Mouse (Mus musculus) heart, postnatal 0 days (tissue): ENCODE data around the gene Col5a1. TPM values are rescaled to one million over a fixed set of nuclear protein-coding genes. Genes with fewer than 3 reads are reported as not detected.

Experiments used
- ATAC-seq: fragments of 200-750 bp; cut with Nextera tagmentation; 2 replicates; pipeline ENCODE4 v1.8.0; 2017; ENCODE audit warnings: low read depth, moderate number of reproducible peaks, moderate library complexity; ENCODE audit not compliant: insufficient read depth
- DNase-seq: peaks from one replicate; pipeline ENCODE4 v3.0.0-alpha.2; 2016; ENCODE audit warnings: low spot score
- H3K27ac ChIP-seq: fragments of 300-500 bp; sonication (generic); 2 replicates; pipeline ENCODE4 v1.5.1; 2014; ENCODE audit warnings: low read depth, mild to moderate bottlenecking
- H3K27me3 ChIP-seq: fragments of 300-500 bp; sonication (generic); 2 replicates; pipeline ENCODE4 v1.6.1; 2014; ENCODE audit warnings: low read length, mixed read lengths; ENCODE audit not compliant: control insufficient read depth, insufficient read depth
- H3K36me3 ChIP-seq: fragments of 300-500 bp; sonication (generic); replicated peaks from 2 replicates; pipeline ENCODE4 v1.6.1; 2014; ENCODE audit warnings: low read length, mixed read lengths; ENCODE audit not compliant: control insufficient read depth, insufficient read depth
- H3K4me1 ChIP-seq: fragments of 300-500 bp; sonication (generic); 2 replicates; pipeline ENCODE4 v1.6.1; 2014; ENCODE audit warnings: antibody characterized with exemption; ENCODE audit not compliant: control insufficient read depth, insufficient read depth
- H3K4me2 ChIP-seq: fragments of 300-500 bp; sonication (generic); 2 replicates; pipeline ENCODE4 v1.6.1; 2014; ENCODE audit warnings: low read depth, mild to moderate bottlenecking, low read length, moderate library complexity
- H3K4me3 ChIP-seq: fragments of 300-500 bp; sonication (generic); 2 replicates; pipeline ENCODE4 v1.5.1; 2014; ENCODE audit warnings: low read depth, low read length
- H3K9ac ChIP-seq: fragments of 300-500 bp; sonication (generic); replicated peaks from 2 replicates; pipeline ENCODE4 v1.6.1; 2014; ENCODE audit warnings: low read depth, low read length, mixed read lengths
- H3K9me3 ChIP-seq: fragments of 300-500 bp; sonication (generic); replicated peaks from 2 replicates; pipeline ENCODE4 v1.6.1; 2016; ENCODE audit warnings: low read length; ENCODE audit not compliant: control insufficient read depth
- CTCF ChIP-seq: IDR thresholded peaks from 2 replicates; pipeline ENCODE4 v1.5.1; 2016; ENCODE audit warnings: antibody characterized with exemption, control low read depth, low read depth
- EP300 ChIP-seq: IDR thresholded peaks from 2 replicates; pipeline ENCODE4 v1.6.1; 2016; ENCODE audit warnings: antibody characterized with exemption, low read depth
- WGBS: fragments of 180-500 bp; shearing (Covaris S2); extraction: QIAGEN DNeasy Blood & Tissue Kit; methylation state at CpG from one replicate; pipeline ENCODE4 v1.1.7; 2014; 5-methylcytosine and 5-hydroxymethylcytosine counted together
- polyA plus RNA-seq: library from polyadenylated mRNA; unstranded; fragments of >200 nt; fragmentation: Nextera tagmentation; extraction: Ambion mirVana; gene quantifications from 2 replicates; pipeline ENCODE4 v1.2.1, GENCODE M21; 2015
- total RNA-seq: library from RNA; depleted of rRNA; stranded (reverse); fragments of >200 nt; gene quantifications from 2 replicates; pipeline ENCODE4 v1.2.3, GENCODE M21; 2014; ENCODE audit warnings: low replicate concordance

The Col5a1 gene
- total and polyA plus RNA-seq, 2 experiments from 2014 or later, result 41.9 to 129 TPM

DNA sequence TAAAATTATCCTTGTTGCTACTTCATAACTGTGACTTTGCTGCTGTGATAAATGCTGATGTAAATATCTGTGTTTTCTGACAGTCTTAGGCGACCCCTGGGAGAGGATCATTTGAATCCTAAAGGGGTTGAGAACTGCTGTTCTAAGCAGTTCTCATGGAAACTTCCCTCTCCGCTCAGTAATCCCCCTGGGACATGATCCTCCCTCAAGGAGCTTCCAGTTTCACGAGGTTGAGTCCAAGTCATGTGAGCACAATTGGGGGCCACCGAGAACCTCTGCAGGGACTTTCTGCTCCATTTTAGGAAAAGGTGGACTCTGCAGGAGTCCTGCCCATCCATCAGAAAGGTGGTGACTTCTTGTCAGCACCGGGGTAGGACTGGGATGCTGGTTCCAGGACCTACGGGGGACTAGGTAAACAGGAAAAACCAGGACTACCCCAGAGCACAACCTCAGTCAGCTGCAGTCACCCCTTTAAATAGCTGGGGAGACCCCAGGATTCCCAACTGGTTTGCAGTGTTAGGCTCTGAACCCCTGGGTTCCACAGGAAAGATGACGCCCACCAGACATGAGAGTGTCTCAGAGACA is 38.3 kb upstream of the Col5a1 start:
- peak overlapping the region; percentile 79 for H3K27ac ChIP-seq
- no peaks in the 10 kb centered on the region for H3K9me3 ChIP-seq
- no peak overlapping the region for H3K4me2 ChIP-seq
- ATAC-seq (0 out of 2 replicates have a peak, but pooled peaks have one; percentile 11), DNase-seq (no peak)
- peaks cover 4% of the 10 kb centered on the region; the same call in 1 of the 2 replicates for H3K4me1 ChIP-seq
- no peaks in the 10 kb centered on the region for H3K27me3 ChIP-seq
- TF ChIP-seq CTCF (no peak), EP300 (no peak)
- no peak overlapping the region for H3K9ac ChIP-seq
- H3K36me3 ChIP-seq, result no peaks in the 10 kb centered on the region
- H3K4me3 ChIP-seq, result no peak overlapping the region
- 55% methylated on average over 7 of the region's 7 CpGs for WGBS

DNA sequence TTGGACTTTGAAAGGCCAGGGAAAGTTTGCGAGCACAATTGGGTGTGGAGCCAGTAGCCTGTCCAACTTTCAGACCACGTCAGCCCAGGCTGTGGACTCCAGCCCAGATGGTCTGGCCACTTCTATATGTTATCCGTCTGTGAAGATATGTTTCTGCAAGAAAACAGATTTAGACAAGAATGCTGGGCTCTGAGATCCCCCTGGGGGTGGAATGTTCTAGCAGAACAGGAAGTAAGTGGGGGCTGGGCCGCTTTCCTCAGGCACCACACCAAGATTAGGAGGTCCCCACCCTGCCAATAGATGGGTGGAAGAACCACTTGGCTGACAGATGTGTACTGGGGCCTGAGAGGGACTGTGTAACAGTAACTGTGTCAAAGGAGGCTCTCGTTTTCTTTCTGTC is 37.8 kb upstream of the Col5a1 start:
- TF ChIP-seq EP300, result 0 out of 2 replicates have a peak, but pooled peaks have one; percentile 54
- no peak for TF ChIP-seq CTCF
- Histone ChIP-seq H3K27me3 (no peaks in the 10 kb centered on the region), H3K9ac (no peak overlapping the region), H3K4me2 (no peak overlapping the region), H3K4me3 (no peak overlapping the region), H3K36me3 (no peaks in the 10 kb centered on the region), H3K9me3 (no peaks in the 10 kb centered on the region), H3K4me1 (peaks cover 4% of the 10 kb centered on the region; the same call in 1 of the 2 replicates), H3K27ac (peak overlapping the region; percentile 79)
- DNase-seq, result peak; percentile 73
- WGBS, result 43% methylated on average over 5 of the region's 5 CpGs
- ATAC-seq, result peak; percentile 82

DNA sequence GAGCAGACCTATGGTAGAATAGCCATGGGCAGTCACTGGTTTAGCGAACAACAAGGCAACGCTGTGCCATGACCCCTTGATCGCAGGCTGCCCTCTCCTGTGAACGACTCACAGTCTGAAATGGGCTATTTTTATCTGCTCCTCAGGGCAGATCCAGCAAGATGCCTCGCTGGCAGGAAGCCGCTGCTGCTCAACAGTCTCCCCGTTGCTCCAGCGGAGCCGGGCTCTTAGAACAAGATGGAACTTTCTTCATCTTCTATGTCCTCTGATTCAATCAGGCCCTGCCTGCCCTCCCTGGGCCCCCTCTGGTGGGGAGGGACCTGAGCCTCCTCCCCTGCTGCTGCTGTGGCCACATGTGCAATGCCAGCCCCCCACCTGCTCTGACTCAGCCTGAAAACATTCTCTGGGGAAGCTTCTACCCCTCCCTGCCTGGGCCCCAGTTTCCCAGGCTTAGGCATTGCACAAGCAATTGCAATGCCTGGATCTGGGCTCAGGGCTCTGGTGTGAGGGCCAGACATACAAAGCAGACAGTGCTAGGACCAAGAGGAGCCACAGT is 27.8 kb upstream of the Col5a1 start:
- Histone ChIP-seq H3K27ac (peak overlapping the region; percentile 67), H3K4me1 (peaks cover 17% of the 10 kb centered on the region; the same call in 1 of the 2 replicates), H3K4me2 (0 out of 2 replicates have a peak overlapping the region, but pooled peaks have one; percentile 4), H3K9me3 (no peaks in the 10 kb centered on the region), H3K27me3 (no peaks in the 10 kb centered on the region), H3K36me3 (no peaks in the 10 kb centered on the region), H3K4me3 (no peak overlapping the region), H3K9ac (no peak overlapping the region)
- no peak for TF ChIP-seq EP300
- TF ChIP-seq CTCF, result no peak
- peak; percentile 64 for ATAC-seq
- DNase-seq, result peak; percentile 47
- WGBS, result 7% methylated on average over 9 of the region's 9 CpGs

DNA sequence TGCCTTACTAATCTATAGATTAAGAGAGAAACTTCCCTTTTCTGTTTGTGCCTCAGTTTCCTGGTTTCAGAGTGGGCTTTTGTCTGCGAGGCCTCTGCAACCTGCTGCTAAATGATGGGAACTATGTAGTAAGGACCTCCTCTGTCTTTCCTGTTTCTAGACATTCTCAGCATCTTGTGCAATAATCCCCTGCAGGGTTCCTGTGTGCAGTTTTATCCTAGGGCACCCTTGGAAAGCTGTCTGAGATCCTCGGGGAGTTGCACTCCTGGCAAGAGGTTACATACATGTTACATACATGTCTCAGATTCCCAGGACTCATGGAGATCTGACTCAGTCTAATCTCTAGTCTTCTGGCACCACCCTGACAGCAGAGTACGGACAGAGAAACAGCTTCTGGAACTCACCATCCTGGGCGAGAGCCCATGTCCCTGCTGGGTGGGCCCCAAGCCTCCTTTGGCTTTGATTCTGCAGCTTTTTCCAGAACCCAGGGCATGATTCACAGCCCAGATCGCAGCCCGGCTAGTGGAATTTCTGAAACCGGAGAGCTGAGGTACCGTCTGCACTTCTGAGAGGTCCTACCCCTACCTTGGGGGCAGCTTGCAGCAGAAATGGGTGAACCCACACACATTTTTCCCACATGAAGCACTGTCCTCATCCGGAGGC is 24.5 kb upstream of the Col5a1 start:
- Histone ChIP-seq H3K36me3 (no peaks in the 10 kb centered on the region), H3K4me3 (no peak overlapping the region), H3K27ac (no peak overlapping the region), H3K27me3 (no peaks in the 10 kb centered on the region), H3K4me2 (no peak overlapping the region), H3K9ac (no peak overlapping the region), H3K9me3 (no peaks in the 10 kb centered on the region), H3K4me1 (peaks cover 12% of the 10 kb centered on the region; the same call in 1 of the 2 replicates)
- WGBS, result 59% methylated on average over 9 of the region's 9 CpGs
- TF ChIP-seq EP300 (no peak), CTCF (no peak)
- DNase-seq (no peak), ATAC-seq (no peak)

DNA sequence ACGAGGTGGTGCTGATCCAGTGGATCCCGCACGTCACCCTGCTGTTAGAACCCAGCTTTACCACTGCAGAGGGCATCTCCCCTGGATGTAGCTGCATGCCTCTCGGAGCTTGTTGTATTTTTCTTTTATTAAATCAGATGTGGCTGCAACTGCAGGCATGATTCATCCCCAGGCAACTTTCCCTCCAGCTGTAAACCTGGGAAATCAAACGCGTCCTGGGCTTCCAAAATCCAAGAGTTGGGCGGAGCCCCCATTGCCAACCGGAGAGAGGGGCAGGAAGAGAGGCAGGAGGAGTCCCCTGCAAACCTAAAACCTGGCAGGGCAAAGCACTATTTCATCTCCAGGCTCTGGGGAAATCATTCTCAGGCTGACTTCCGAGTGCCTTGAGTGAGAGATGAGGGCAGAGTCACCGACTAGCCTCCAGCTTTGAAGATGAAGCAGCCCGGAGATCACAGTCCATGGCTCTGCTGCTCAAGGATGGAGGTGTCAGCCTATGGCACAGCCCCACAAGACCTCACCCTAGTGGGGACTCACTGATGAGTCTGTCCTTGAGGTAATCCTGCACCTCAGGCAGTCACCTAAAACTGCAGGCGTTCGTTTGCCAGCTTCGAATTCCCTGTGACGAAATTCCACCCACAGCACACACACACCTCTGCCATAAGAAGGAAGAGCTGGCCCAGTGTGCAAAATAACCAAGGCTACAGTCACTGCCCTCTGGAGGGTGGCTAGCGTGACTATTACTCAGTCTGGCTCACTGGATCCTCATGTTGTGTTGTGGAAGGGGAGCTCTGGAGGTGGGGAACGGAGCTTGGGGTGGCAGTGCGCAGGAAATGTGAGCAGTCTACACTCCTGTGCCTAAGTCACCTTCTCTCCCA is 21.5 kb upstream of the Col5a1 start:
- Histone ChIP-seq H3K4me2 (no peak overlapping the region), H3K27ac (no peak overlapping the region), H3K9ac (no peak overlapping the region), H3K4me1 (no peaks in the 10 kb centered on the region), H3K27me3 (no peaks in the 10 kb centered on the region), H3K9me3 (no peaks in the 10 kb centered on the region), H3K4me3 (no peak overlapping the region), H3K36me3 (no peaks in the 10 kb centered on the region)
- TF ChIP-seq EP300 (no peak), CTCF (no peak)
- no peak for DNase-seq
- no peak for ATAC-seq
- WGBS, result 65% methylated on average over 18 of the region's 18 CpGs
